In genomic region chr2:94470738-94471499, GRCm38 (mm10) we compare ENCODE assay signal across 8 mouse cellular contexts. TPM values are rescaled to one million over a fixed set of nuclear protein-coding genes. Genes with fewer than 3 reads are reported as not detected.
DNase-seq lines count a peak whose midpoint lies in the region; ATAC-seq lines count a peak whose summit lies in the region.

No protein-coding gene starts in this region.

- H3K9ac ChIP-seq in forebrain, embryonic 12.5 days = no peak overlapping the region
- H3K9ac ChIP-seq in hindbrain, embryonic 16.5 days (ENCODE audit: low read depth, low read length) = no peak overlapping the region

- no peaks in the 10 kb centered on the region for H3K9me3 ChIP-seq in heart, embryonic 10.5 days
- no peaks in the 10 kb centered on the region for H3K9me3 ChIP-seq in forebrain, embryonic 12.5 days
- H3K9me3 ChIP-seq in hindbrain, embryonic 16.5 days (ENCODE audit: control insufficient read depth, low read length) = no peaks in the 10 kb centered on the region

- DNase-seq in heart, adult 18-20 months = peak; percentile 24 to 65
- no peak for DNase-seq in heart, embryonic 10.5 days (ENCODE audit: low spot score)
- DNase-seq in c-Kit-positive CD71-negative TER-119-negative erythroid progenitor cells, embryonic 14.5 days (ENCODE audit: low read depth) = peak; percentile 35
- DNase-seq in left cerebral cortex, adult 18-20 months (ENCODE audit: low spot score in 2 of 2) = peak; percentile 75 to 77
- DNase-seq in mesoderm, embryonic 11.5 days (ENCODE audit: low read depth, low spot score) = peak; percentile 82
- peak; percentile 78 for DNase-seq in right cerebral cortex, postnatal 4 days

- no peaks in the 10 kb centered on the region for H3K36me3 ChIP-seq in heart, embryonic 10.5 days
- no peaks in the 10 kb centered on the region for H3K36me3 ChIP-seq in forebrain, embryonic 12.5 days (replicated peaks)
- H3K36me3 ChIP-seq in hindbrain, embryonic 16.5 days (ENCODE audit: control insufficient read depth, insufficient read depth, low read length) = no peaks in the 10 kb centered on the region

- H3K27ac ChIP-seq in heart, embryonic 10.5 days = no peak overlapping the region
- H3K27ac ChIP-seq in forebrain, embryonic 12.5 days = no peak overlapping the region
- no peak overlapping the region for H3K27ac ChIP-seq in hindbrain, embryonic 16.5 days (ENCODE audit: low read depth, low read length)

- no peaks in the 10 kb centered on the region for H3K4me1 ChIP-seq in heart, embryonic 10.5 days
- no peaks in the 10 kb centered on the region for H3K4me1 ChIP-seq in forebrain, embryonic 12.5 days
- H3K4me1 ChIP-seq in hindbrain, embryonic 16.5 days (ENCODE audit: control insufficient read depth, insufficient read depth, low read depth, low read length) = no peaks in the 10 kb centered on the region

- no peak overlapping the region for H3K4me2 ChIP-seq in forebrain, embryonic 12.5 days
- peak overlapping the region; percentile 19; the same call in 1 of the 2 replicates for H3K4me2 ChIP-seq in hindbrain, embryonic 16.5 days (ENCODE audit: low read length)

- 35% methylated on average over 15 of the region's 15 CpGs for WGBS in heart, embryonic 10.5 days
- WGBS in forebrain, embryonic 12.5 days = 35% methylated on average over 15 of the region's 15 CpGs
- 26% methylated on average over 15 of the region's 15 CpGs for WGBS in hindbrain, embryonic 16.5 days

- H3K4me3 ChIP-seq in heart, embryonic 10.5 days = no peak overlapping the region
- no peak overlapping the region for H3K4me3 ChIP-seq in forebrain, embryonic 12.5 days (replicated peaks)
- no peak overlapping the region for H3K4me3 ChIP-seq in hindbrain, embryonic 16.5 days (ENCODE audit: low read length)

- H3K27me3 ChIP-seq in heart, embryonic 10.5 days (ENCODE audit: insufficient read depth, poor library complexity, severe bottlenecking) = 0 out of 2 replicates have a peak, but pooled peaks cover 7% of the 10 kb centered on the region
- H3K27me3 ChIP-seq in forebrain, embryonic 12.5 days = 0 out of 2 replicates have a peak, but pooled peaks cover 5% of the 10 kb centered on the region
- no peaks in the 10 kb centered on the region; the same call in 1 of the 2 replicates for H3K27me3 ChIP-seq in hindbrain, embryonic 16.5 days (replicated peaks; ENCODE audit: control insufficient read depth, insufficient read depth, low read length)

- ATAC-seq in forebrain, embryonic 12.5 days (ENCODE audit: low FRiP score) = peak; percentile 87
- ATAC-seq in hindbrain, embryonic 16.5 days = peak; percentile 87

RNA-seq across cellular contexts. Expression of gene Api5, which starts 33.0 kb away (rescaled TPM):
- total RNA-seq in heart, adult 18-20 months (2021) = 10 to 100 TPM; 31.4 to 31.9 TPM
- polyA plus RNA-seq in heart, embryonic 10.5 days (2016; fragmentation: Nextera tagmentation; extraction: Ambion mirVana) = 109 and 133 TPM in 2 replicates
- 209 and 215 TPM in 2 replicates for polyA plus RNA-seq in forebrain, embryonic 12.5 days (2016; fragmentation: Nextera tagmentation; extraction: Ambion mirVana)
- polyA plus RNA-seq in hindbrain, embryonic 16.5 days (2015; fragmentation: Nextera tagmentation; extraction: Ambion mirVana) = 89.3 and 102 TPM in 2 replicates
- 10 to 100 TPM; 65.5 to 66.2 TPM for total RNA-seq in left cerebral cortex, adult 18-20 months (2021)
